Mouse (Mus musculus) thymus, adult 2 months (tissue): ENCODE measurements around the gene Rps19bp1. TPM values are rescaled to one million over a fixed set of nuclear protein-coding genes. Genes with fewer than 3 reads are reported as not detected.

Source experiments
- DNase-seq: peaks from one replicate; pipeline ENCODE4 v3.0.0; 2021
- H3K27ac ChIP-seq: fragments of 200-500 bp; 2 replicates; pipeline ENCODE4 v1.5.1; 2012; ENCODE audit warnings: low read length, control low read depth; ENCODE audit not compliant: control insufficient read depth, insufficient read depth
- H3K27me3 ChIP-seq: fragments of 200-500 bp; 2 replicates; pipeline ENCODE4 v1.6.1; 2012; ENCODE audit warnings: mild to moderate bottlenecking, low read length, moderate library complexity, mixed read lengths; ENCODE audit not compliant: control insufficient read depth, insufficient read depth
- H3K36me3 ChIP-seq: fragments of 200-500 bp; 2 replicates; pipeline ENCODE4 v1.6.1; 2012; ENCODE audit warnings: mild to moderate bottlenecking, low read length, moderate library complexity; ENCODE audit not compliant: control insufficient read depth, insufficient read depth
- H3K4me1 ChIP-seq: fragments of 200-500 bp; replicated peaks from 2 replicates; pipeline ENCODE4 v1.6.1; 2012; ENCODE audit warnings: low read length; ENCODE audit not compliant: control insufficient read depth, insufficient read depth
- H3K4me3 ChIP-seq: fragments of 200-500 bp; 2 replicates; pipeline ENCODE4 v1.5.1; 2012; ENCODE audit warnings: mild to moderate bottlenecking, low read length, control low read depth, moderate library complexity; ENCODE audit not compliant: control insufficient read depth, insufficient read depth
- CTCF ChIP-seq: fragments of 200-500 bp; IDR thresholded peaks from 2 replicates; pipeline ENCODE4 v1.5.1; 2012; ENCODE audit warnings: mild to moderate bottlenecking, control low read depth, low read length, moderate library complexity, borderline replicate concordance; ENCODE audit not compliant: control insufficient read depth, poor library complexity, insufficient read depth; ENCODE audit errors: extremely low read depth
- POLR2A ChIP-seq: fragments of 200-500 bp; IDR thresholded peaks from 2 replicates; pipeline ENCODE4 v1.6.1; 2012; ENCODE audit warnings: mild to moderate bottlenecking, low read length, control low read depth, moderate library complexity; ENCODE audit not compliant: control insufficient read depth, poor library complexity, insufficient read depth; ENCODE audit errors: extremely low read depth
- WGBS: fragments of 180-500 bp; shearing (Covaris S2); methylation state at CpG from one replicate; pipeline ENCODE4 v1.1.7; 2018; 5-methylcytosine and 5-hydroxymethylcytosine counted together
- polyA plus RNA-seq: library from polyadenylated mRNA; depleted of rRNA; stranded (reverse); fragments of >200 nt; gene quantifications from 2 replicates; pipeline ENCODE4 v1.2.3, GENCODE M21; 2012

Gene Rps19bp1
- polyA plus RNA-seq, 1 experiment: 22.5 TPM

DNA sequence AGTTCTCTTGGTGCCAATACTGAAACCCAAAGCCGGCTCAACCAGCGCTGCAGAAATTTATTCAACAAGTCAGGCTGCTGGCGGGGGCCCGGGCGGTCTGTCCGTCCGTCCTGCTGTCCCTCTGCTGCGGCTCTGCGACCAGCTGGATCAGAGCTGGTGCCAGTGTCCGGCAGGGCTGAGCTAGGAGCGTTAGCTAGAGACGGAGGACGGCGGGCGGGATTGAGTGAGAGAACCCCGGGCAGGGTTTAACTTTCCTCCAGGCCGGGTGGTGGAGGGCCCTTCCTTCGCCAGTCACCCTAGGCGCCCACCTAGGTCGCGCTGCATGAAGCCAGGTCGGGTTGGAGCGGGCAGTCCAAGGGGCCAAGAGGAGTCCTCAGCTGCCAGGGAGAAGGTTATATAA lies 23.9 kb upstream of the Rps19bp1 start:
- Histone ChIP-seq H3K36me3 (no peaks in the 10 kb centered on the region), H3K27ac (no peak overlapping the region), H3K27me3 (peaks cover 20% of the 10 kb centered on the region), H3K4me3 (no peak overlapping the region), H3K4me1 (peaks cover 6% of the 10 kb centered on the region)
- WGBS: 21% methylated on average over 23 of the region's 23 CpGs
- no peak for DNase-seq
- no peak for TF ChIP-seq POLR2A
- TF ChIP-seq CTCF: no peak

DNA sequence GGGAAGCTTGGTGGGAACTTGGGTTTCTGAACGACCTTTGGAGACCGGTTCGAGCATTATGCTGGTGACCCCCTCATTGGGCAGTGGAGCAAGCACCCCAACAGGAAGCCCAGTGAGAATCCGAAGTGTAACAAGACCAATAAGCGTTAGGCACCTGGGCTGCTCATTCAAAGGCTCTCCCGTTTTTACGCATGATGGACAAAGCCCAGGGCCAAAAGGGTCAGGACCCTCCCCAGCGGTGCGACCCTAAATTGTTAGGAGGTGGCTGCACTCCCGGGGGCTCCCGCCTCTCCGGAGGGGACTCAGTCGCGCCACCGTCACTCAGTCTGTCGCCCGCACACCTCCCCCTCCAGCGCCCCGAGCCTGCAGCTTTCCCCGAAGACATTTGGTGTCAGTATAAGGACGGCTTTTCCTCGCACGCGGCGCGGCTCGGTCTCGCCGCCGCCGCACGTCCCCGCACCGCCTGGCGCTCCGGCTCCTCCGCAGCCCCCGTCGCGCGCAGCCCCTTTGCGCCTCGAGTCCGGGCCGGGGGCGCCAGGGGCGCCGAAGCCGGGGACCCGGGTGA lies 22.8 kb upstream of the Rps19bp1 start, which contains the start of gene Cacna1i:
Gene Cacna1i (plus strand): TSS at position 388 of the 565 bp plus-strand sequence.
- Histone ChIP-seq H3K4me1 (peaks cover 6% of the 10 kb centered on the region), H3K4me3 (no peak within 1 kb of the TSS), H3K27me3 (peaks cover 20% of the 10 kb centered on the region), H3K36me3 (no peaks in the 10 kb centered on the region), H3K27ac (no peak within 1 kb of the TSS)
- DNase-seq: no peak
- TF ChIP-seq POLR2A (no peak), CTCF (no peak)
- 10% methylated on average over 50 of the region's 50 CpGs for WGBS

DNA sequence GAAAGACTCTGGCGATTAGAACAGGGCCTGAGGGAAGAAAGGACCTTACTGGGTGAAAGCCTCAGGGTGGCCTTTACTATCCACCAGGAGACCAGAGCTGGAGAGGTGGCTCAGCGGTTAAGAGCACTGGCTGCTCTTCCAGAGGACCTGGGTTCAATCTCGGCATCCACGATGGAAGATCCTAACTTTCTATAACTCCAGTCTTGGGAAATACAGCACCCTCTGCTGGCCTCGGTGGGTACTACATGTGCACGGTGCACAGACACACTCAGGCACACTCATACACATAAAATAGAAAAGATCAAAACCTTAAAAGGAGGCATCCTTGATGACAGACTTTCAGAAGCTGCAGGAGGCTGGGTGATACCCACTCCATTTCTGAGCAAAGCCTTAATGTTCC lies 16.5 kb upstream of the Rps19bp1 start:
- WGBS: 22% methylated on average over 6 of the region's 6 CpGs

DNA sequence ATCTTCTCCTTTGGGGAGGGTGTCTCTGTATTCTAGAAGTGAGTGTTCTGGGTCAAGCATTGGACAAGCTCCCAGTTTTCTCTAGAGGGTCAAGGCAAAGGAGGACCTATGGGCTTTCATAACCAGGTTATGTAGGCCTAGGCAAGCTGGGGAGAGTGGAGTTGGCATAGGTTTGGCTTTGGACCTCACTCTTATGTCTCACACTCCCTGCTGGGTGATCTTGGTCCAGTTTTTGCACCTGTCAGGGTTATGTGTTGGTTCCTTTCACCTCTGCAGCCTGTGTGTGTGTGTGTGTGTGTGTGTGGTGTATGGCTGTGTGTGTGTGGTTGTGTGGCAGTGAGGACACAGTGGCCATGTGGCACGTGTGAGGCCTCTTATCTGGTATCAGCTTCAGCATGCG lies 14.9 kb upstream of the Rps19bp1 start:
- DNase-seq: no peak
- Histone ChIP-seq H3K36me3 (no peaks in the 10 kb centered on the region), H3K4me3 (no peak overlapping the region), H3K27me3 (no peaks in the 10 kb centered on the region), H3K4me1 (no peaks in the 10 kb centered on the region; the same call in 1 of the 2 replicates), H3K27ac (no peak overlapping the region)
- WGBS: 85% methylated on average over 2 of the region's 2 CpGs
- TF ChIP-seq CTCF: no peak

More for the DNA sequence above, 16.5 kb upstream of the Rps19bp1 start:
- H3K4me3 ChIP-seq: no peak overlapping the region
- no peak overlapping the region for H3K27ac ChIP-seq
- no peak for TF ChIP-seq POLR2A
- peak; percentile 53; the same call in 1 of the 2 replicates for TF ChIP-seq CTCF
- H3K27me3 ChIP-seq: peaks cover 6% of the 10 kb centered on the region
- peak; percentile 55 for DNase-seq
- no peaks in the 10 kb centered on the region; the same call in 1 of the 2 replicates for H3K4me1 ChIP-seq
- H3K36me3 ChIP-seq: no peaks in the 10 kb centered on the region

DNA sequence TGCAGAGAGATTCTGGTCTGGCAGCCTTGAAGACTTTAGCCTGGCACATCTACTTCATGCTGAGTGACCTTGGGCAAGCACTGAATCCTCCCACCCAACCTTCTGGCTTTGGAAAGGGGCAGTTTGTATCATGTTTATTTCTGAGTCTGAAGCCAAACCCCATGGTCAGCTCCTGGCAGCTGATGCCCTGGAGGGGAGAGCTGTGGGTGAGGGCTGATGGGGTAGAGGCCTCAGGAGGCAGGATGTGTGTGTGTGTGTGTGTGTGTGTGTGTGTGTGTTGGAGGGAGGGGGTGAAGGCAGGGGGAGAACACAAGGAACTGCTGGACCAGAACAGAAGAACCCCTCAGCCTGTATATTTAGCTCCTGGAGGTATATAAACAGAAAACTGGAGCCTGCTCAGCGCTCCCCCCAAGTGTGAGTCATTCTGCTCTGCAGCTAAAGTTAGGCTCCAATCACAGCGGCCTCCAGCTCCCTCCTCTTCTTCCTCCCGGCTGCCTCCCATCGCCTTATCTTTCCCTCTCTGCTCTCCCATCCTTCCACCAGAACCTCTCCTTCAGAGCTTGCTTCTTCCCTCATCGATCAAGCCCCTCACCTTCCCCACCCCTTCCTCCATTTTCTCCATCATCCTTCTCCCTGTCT lies 14.1 kb upstream of the Rps19bp1 start:
- no peak overlapping the region for H3K4me3 ChIP-seq
- no peaks in the 10 kb centered on the region for H3K36me3 ChIP-seq
- no peak for TF ChIP-seq CTCF
- no peak for TF ChIP-seq POLR2A
- no peaks in the 10 kb centered on the region for H3K27me3 ChIP-seq
- no peaks in the 10 kb centered on the region; the same call in 1 of the 2 replicates for H3K4me1 ChIP-seq
- DNase-seq: no peak
- WGBS: 71% methylated on average over 5 of the region's 5 CpGs
- no peak overlapping the region for H3K27ac ChIP-seq

DNA sequence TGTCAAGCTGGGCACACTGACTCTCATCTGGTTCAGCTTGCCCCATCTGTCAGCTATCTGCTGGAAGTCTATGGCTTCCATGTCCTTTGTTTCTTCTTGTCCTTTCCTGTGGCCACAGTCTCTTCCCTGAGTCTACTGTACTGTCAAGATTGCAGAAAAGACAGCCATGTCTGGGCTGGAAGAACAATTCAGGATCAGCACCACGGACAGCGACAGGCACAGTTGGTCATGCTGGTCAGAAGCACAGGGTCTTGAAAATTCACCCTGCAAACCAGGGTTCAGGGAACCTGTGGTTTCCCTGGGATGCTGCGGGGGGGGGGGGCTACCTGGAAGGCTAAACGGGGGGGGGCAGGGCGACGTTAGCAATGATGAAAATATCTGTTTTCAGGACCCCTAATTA lies 13.5 kb upstream of the Rps19bp1 start:
- 6% methylated on average over 6 of the region's 6 CpGs for WGBS
- H3K27me3 ChIP-seq: no peaks in the 10 kb centered on the region

More for the DNA sequence above, 13.5 kb upstream of the Rps19bp1 start:
- Histone ChIP-seq H3K36me3 (no peaks in the 10 kb centered on the region), H3K4me3 (no peak overlapping the region), H3K27ac (no peak overlapping the region), H3K4me1 (no peaks in the 10 kb centered on the region; the same call in 1 of the 2 replicates)
- peak; percentile 50 for DNase-seq
- TF ChIP-seq CTCF (no peak), POLR2A (no peak)
